Mouse (Mus musculus): ENCODE measurements around the gene 6430531B16Rik.

6430531B16Rik gene

DNA sequence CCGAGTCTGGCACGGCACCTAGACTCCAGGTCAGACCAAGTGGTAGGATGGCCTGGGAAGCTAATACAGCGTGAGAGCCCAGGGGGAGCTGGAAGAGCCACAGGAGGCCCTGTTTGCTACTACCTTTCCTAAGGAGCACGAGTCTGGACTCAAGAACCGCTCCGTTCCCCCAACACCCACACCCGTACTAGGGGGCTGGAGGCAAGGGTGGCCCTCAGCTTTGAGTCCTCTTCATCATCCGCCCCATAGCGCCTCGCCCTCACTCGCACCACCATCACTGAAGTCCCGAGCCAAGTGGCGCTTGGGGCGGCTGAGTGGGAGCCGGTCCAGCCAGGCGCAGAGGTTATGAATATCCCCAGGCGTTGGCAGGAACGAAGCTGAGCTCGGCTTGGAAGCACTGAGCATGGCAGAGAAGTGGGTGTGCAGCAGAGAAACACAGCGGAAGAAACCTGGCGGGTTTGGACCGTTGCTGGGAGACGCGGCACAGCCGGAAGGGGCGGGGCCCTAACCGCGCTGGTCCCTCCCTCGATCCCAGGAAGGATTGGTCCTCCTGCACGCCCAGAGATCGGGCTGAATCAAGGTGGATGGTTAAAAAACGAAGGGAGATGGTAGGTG lies at the start of gene 6430531B16Rik:
Gene 6430531B16Rik, minus strand, starts transcription at position 478 of the 615 bp plus-strand sequence.
- DNase-seq (ENCODE audit: low spot score in 2 of 2) = peak; percentile 90 to 94

DNA sequence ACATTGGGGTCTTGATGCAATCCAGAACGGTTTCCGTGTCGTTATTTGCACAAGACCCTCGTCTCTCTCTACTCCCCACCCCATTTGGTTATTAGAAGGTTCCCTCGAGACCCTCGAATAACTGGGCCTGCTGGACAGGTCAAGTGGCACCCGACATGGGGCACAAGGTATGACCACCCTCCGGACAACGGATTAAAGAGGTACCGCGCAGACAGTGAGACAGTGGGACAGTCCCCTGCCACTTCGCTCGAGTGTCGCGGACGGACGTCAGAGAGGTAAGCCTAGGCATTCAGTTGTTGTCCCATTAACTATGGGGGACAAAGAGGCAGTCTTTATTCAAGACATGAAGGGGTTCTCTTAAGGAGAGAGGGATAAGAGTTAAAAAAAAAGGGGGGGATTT lies 32.8 kb upstream of the 6430531B16Rik start:
- no peak for DNase-seq (ENCODE audit: low spot score in 2 of 2)

DNA sequence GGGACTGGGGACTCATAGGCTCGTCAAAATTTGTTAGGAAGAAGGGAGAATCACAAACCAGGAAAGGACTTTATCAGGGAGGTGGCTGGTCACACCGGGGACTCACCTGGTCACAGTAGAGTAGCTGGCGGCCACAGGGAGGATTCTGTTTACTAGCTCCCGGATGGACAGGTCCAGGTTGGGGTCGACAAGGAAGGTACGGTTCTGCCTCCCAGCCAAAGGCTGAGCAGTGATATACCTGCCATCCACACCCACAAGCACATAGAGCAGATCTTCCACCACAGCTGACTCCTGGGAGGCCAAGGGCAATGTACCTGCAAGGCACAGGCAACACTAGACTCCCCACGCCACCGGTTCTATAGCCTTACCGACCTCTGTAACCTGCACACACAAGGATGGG lies 29.2 kb upstream of the 6430531B16Rik start:
- DNase-seq (ENCODE audit: low spot score in 2 of 2) = no peak

DNA sequence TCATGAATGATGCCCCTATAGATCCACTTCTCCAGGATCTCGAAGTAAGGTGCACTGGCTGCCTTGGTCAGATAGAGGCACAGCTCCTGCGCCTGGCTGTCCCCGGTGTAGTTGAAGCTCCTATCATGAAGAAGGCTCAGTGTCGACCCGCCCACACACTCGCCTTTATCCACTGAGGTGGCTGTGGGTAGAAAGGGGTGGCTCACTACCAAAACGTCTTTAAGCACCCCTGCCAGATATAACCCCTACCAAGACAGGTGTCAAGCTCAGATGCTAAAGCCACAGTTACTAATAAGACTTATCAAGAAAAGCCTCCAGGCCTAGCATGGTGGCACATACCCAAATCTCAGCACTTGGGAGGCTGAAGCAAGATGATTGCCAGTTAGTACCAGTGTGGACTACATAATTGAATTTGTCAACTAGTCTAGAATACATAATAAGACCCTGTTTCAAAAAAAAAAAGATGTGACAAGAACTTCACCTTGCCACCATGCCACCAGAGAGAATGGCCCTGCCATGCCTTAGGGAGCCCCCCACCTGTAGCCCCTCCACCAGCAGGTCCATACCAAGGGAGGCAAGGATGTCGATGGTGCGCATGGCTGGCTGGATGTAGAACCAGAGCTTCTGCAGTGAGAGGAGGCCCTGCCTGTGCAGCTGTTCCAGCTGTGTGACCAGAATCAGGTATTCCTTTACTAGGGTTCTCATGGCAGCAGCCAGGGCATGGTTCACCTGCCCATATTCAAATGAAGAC lies 28.5 kb upstream of the 6430531B16Rik start:
- DNase-seq (ENCODE audit: low spot score in 2 of 2) = no peak

DNA sequence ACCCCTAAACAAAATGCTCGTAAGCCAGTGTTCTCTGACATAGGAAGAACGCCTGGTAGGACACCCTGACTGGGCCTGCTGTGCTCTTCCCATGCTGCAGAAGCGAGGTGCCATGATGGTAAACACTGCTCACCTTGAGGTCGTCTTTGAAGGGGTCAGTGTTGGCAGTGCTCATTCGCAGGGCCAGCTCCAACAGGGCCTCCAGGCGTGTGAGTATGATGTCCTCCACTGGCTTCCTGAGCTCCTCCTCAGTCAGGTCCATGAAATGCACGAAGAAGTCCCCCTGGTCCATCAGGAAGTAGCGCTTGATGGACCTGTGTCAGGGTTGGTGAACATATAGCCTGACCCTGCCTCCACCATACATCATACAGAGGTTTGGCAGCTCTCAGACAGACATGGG lies 26.1 kb upstream of the 6430531B16Rik start:
- no peak for DNase-seq (ENCODE audit: low spot score in 2 of 2)

DNA sequence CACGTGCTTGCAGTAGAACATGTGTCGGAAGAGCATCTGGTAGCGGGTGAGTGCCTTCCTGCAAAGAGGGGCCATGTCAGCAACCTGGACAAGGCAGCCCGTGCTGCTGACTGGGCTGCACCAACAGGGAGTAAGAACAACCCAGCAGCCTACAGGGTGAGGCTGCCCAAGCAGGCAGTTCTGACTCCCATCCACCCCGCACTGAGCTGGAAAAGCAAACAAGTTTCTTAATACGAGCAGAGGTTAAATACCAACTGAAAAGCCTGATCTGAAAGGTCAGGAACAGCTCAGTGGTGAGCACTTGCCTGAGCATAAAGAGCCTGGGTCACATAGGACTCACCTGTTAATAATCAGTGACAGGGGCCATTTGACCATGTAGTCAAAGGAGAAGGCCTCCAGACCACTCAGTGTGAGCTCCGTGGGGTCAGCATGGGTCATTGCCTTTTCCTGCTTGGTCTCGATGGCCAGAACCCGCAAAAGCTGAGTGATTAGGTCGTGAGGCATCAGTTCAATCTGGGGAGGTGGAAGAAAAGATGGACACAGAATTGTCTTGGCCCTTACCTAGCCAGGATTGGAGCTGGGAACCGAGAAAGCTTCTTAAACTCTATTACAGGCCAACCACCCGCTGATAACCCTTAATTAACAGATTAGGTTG lies 22.7 kb upstream of the 6430531B16Rik start:
- no peak for DNase-seq (ENCODE audit: low spot score in 2 of 2)

DNA sequence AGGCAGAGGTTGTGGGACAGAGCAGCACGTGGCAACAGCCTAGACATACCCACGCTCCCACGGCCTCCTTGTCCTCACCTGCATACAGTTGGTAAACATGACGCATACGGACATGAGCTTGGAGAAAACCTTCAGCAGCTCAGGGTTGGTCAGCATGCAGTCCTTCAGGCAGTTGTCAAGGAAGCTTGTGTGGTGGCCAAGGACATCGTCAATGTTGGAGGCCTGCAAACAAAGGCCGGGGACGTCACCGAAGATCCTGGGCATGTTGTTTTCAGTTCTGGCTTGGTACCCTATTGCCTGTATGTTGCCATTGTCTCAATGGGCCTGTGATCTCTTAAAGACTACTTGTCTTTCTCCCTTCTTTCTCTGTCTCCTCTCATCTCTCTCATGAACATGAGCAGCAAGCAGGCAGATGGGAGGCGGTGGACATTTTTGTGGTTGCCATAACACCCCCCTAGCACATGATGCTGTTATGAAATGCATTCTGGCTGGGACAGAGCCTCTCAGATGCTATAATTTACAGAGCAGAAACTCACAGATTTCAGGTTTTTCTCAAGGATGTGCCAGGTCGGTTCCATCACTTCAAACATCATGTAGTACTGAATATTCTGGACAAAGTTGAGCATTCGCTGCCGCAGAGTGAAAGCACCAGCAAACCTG lies 20.3 kb upstream of the 6430531B16Rik start:
- DNase-seq (ENCODE audit: low spot score in 2 of 2) = peak; percentile 37 to 63

DNA sequence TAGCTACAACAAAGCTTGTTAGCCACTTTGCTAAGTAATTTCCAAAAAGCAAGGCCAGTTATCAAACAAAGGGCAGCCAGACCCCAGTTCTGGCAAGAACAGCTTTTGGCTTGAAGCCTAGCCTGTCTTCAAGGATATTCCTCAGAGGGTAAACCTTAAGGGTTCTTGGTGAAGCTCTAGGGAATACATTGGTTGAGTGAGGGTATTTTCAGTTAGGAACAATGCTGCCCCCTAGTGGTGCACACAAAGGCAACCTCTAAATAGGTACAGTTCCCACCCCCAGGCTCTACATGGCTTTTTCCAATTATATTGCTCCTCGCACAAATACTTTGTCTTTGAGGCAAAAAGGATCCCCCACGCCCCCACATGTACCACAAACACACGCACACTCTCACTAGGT lies 16.1 kb upstream of the 6430531B16Rik start:
- peak; percentile 71 to 83 for DNase-seq (ENCODE audit: low spot score in 2 of 2)

DNA sequence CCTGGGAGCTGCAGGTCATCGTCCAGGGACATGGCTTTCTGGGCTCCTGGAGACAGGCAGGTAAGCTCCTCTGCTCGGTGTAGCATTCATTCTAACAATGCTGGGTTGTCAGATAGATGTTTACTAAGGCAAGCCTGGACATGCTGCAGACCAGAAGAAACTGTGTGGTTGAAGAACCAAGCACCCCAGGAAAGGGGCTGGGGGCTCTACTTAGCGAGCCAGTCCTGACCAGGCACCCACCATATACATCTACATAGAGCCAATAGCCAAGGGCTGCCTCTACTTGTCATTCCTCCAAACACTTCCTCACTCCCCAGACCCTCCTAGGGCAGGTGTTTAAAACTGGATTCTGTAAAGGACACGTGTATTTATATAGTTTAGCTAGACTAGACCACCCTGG lies 15.6 kb upstream of the 6430531B16Rik start:
- no peak for DNase-seq (ENCODE audit: low spot score in 2 of 2)

DNA sequence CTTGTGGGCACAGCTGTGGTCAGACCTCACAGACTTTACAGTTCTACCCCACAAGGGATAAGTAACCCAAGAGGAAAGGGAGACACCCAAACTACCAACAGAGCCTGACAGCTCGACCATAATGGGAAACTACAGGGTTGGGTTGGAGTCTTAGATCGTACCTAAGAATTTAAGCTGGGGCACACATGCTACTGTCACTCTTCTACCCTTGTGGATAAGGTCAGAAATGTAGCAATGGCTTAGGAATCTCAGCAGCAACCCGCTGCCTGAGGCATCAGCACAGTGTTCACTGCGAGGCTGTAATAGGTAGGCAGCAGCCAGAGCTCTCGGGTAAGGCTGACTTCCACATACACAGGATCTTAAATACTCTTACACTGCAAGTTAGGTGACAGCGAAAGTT lies 15.0 kb upstream of the 6430531B16Rik start:
- DNase-seq (ENCODE audit: low spot score in 2 of 2) = no peak

DNA sequence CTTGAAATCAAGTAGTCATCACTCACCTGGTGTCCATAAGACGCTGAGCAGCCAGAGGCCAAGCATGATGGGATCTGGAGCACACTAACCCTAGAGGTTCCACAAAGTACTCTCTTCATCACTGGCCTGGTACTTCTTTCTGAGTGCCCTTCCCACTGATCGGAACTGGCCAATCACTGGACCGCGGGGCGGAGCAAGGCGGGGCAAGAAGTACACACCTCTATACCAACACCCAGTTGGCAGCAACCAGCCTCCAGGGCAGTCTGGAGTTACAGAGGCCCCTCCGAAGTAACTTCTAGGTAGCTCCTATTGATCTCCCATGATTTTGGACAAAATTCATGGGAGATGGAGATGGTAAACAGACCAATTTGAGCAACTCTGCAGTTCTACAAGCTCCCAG lies 13.9 kb upstream of the 6430531B16Rik start, which contains the start of gene Adam8:
Gene Adam8, minus strand, starts transcription at position 157 of the 400 bp plus-strand sequence.
- no peak for DNase-seq (ENCODE audit: low spot score in 2 of 2)

DNA sequence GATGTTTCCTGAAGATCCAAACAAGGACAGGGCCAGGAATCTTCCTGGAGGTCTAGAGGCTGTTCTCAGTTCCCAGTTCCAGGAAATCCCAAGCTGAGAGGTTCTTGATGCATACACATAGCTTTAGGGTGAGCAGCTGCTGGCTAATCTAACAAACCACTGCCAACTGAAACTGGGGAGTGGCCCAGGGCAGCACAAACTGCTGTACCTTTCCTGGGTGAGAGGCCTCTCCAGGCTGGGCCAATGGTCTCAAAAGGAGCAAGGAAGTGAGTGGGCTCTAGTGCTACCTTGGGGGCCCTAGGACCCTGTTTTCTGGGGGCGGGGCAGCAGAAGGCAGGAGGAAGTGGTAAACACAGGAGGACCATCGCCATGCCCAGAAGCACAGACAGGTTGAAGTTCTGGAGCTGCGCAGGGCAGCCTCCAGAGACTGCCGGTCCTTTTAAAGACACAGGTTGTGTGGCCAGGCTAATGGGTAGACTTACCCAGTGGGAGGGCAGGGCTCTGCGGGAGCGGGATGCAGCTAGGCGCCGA lies 12.4 kb upstream of the 6430531B16Rik start:
- no peak for DNase-seq (ENCODE audit: low spot score in 2 of 2)

DNA sequence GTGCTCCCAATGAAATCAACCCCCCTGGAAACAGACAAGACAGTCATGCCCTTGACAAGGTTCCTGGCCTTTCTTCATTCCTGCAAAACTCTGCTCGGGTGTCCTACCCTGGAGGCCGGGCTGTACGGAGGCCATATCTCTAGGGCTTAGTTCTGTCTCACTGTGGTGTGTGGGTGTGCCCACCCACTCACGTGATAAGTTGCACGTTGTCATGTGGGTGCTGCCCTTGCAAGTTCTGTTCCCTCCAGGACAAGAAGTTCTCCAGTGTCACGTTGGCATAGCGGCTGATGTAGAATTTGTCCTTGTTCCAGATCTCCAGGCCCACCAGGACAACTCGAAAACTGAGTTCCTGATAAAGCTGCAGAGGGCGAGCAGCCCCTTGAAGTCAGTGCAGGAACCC lies 9.7 kb upstream of the 6430531B16Rik start:
- DNase-seq (ENCODE audit: low spot score in 2 of 2) = no peak

DNA sequence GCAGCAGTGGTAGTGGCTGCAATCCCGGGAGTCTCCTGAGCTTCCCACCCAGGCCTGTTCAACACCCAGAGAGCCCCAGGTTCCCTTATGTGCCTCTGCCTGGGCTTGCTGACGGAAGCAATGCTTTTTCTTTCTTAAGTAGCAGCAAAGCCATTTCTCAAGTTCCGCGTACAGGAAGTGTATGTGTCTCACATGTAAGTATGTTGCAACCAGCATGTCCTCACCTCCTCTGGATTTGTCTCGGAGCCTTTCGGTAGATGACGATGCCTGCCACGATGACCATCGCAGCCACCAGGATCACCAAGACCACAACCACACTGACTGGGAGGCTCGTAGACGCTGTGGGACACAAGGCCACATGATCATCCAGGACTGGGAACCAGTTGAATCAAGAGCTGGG lies 6.0 kb upstream of the 6430531B16Rik start:
- DNase-seq (ENCODE audit: low spot score in 2 of 2) = no peak

DNA sequence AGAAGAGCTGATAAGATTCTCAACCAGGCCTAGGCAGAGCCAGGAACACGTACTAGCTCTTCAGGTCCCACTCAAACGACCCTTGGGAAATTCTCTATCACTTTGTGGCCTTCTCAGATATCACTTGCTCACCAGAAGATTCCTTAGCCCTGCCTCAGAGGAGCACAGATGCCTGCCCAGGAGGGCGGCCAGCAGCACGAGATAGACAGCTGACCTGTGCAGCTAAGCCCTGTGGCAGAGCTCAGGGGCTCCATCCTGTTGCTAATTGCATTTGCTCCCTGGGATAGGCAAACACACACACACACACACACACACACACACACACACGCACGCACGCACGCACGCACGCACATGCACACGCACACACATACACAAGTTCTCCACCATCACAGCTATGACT lies 3.5 kb upstream of the 6430531B16Rik start:
- DNase-seq (ENCODE audit: low spot score in 2 of 2) = no peak

DNA sequence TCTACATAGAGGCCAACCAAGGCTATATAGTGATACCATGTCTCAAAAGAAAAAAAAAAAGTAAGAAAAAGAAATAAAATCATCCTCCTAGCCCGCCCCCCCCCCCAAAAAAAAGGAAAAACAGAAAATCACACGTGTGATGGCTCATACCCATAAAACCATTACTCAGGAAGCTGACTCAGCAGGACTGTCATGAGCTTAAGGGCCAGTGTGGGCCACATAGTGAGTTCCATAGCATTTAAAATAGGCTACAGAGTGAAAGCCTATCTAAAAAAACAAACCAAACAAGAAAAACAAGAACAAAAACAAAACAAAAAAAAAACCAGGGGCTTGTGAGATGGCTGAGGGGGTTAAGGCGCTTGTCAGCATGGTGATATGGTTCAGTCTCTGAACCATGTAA lies 2.2 kb upstream of the 6430531B16Rik start:
- no peak for DNase-seq (ENCODE audit: low spot score in 2 of 2)

DNA sequence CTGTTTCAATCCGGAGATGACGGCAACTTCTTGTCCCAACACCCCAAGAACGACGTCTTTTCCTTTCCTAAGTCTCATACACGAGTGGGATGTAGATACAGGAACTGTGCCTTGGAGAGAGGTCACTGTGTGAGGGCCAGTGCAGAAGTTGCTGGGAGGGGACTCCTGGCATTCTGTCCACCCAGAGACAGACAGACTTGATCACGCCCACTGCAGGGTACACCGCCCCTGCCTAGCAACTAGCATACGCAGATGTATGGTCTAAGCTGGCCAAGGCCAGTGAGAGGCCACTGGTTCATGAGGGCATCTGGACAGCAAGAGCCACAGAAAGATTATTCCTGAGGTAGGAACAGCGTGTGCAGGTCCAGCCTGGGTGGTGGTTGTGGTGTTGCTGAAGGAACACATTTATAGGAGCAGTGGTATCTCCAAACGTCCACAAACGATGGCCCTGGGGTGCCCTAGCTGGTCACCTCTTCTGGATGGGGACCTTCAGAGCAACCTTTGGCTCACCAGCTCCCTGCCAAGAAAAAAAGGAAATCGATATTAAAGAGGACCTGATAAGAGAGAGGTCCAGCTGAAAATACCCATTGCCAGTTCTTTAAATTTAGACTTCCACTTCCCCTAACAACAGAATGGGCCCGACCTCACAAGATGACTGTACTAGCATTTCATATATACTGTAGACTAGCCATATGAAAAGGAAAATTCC lies 610 bp upstream of the 6430531B16Rik start:
- peak in 1 of 2 experiments; percentile 26 for DNase-seq (ENCODE audit: low spot score in 2 of 2)

DNA sequence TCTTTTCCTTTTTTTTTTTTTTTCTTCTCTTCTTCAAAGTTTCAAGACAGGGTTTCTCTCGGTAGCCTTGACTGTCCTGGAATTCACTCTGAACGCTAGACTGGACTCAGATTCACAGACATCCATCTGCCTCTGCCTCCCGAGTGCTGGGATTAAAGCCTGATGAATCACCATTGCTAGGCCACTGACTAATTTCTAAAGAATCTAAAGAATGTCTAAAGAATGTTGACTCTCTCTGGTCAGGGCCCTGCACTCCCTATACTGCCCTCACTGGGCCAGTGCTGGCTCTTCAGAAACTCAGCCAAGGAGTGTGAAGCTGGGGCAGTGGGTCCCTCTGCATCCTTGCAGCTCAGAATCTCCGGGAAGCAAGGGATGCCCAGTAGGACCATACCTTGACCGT lies 3.1 kb downstream of the 6430531B16Rik start:
- no peak for DNase-seq (ENCODE audit: low spot score in 2 of 2)

DNA sequence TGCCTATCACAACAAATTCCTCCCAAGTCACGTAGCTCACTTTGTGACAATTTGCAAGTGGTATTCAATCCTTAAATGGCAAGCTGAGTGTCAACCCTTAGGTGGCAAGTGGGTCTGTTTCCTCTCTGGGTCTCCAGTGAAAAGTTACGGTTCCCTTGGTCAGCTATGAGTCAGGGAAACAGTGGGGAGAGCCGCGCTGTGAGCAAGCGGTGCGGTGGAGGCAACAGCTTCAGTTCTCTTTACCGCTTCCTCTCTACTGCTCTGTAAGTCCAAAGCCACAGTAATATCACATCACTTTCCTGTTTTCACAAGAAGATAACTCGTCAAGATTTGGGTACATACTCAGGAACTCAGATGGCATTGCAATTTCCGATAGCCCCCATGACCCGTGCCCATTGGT lies 4.2 kb downstream of the 6430531B16Rik start:
- DNase-seq (ENCODE audit: low spot score in 2 of 2) = no peak

DNA sequence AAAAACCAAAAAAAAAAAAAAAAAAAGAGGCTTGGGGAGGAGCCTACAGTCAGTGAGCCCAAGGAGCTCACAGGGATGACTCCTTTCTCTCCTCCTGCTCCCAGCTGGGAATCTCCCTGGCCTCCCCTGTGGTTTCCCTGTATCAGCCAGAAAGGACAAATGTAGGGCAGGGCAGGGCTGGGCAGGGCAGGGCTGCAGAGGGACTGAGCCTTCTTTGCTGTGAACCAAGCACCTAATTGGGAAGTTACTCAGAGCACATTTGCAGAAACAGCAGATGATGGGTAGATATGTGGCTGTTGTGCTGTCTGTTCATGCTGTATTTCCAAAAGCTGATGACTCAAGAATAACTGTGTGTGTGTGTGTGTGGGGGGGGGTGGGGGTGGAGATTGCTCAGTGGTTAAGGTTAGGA lies 5.6 kb downstream of the 6430531B16Rik start:
- DNase-seq (ENCODE audit: low spot score in 2 of 2) = no peak

DNA sequence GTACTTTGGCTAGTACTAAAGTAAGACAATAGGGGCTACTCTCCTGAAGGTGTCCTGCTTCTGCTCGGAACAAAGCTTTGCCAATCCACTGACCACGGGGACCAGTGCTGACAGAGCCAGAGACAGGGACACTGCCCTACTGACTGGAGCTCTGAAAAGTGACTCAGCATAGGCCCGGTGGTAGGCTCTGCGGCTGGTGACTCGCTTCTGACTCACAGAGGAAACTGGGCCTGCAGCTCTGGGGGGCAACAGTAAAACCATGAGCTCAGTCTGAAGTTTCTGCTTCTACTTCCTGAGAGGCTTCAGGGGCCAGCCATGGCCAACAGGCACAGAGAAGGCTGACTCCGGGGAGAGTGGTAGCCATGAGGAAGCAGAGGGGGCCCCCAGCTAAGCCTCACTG lies 7.1 kb downstream of the 6430531B16Rik start:
- DNase-seq (ENCODE audit: low spot score in 2 of 2) = no peak

Data from frontal cortex, postnatal 36 days (tissue).